Mouse (Mus musculus): ENCODE measurements around the gene Olfr299.

Gene Olfr299

DNA sequence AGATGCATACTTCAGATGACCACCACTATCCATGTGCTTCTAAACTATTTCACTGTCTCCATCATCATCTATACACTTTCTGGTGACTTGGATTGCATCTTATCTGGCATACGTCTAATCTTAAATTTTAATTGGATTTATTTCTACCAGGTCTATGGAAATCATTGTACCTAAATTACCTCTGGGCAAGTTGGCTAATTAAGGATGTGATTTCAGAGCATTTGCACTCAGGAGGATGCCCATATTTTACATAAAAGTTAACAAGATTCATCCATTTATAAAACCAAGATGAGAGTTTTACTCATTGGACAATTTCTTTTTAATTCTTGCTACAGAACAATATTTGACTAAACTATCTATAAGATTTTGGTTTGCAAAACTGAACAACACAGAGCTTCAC, at the start of gene Olfr299:
Gene Olfr299, plus strand, starts transcription at position 301 of the 400 bp plus-strand sequence.
- DNase-seq (ENCODE audit: low spot score in 2 of 2): no peak

DNA sequence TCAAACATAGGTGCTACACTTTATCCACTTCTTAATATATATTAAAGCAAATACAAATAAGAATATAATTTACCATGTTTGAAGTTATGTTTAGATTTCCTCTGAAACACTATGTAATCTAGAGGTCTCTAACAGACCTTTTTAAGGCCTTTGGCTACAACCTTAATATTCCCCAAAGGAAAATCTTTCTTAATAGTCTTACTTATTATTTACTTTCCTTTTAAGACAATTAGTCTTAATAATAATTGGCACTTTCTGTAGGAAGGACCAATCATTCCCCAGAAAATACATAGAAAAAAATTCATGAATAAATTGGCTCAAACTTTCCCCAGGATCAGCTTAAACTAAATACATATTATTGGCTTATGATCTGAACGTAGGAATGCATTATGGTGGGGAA, 32.7 kb downstream of the Olfr299 start, which contains the start of gene Olfr298:
Gene Olfr298, minus strand, starts transcription at position 101 of the 400 bp plus-strand sequence.
- DNase-seq (ENCODE audit: low spot score in 2 of 2): no peak

Data from frontal cortex, postnatal 10 days (tissue).